Mouse (Mus musculus) stomach, postnatal 0 days (tissue): ENCODE measurements around the gene Bglap3.

Source experiments
- CTCF ChIP-seq: IDR thresholded peaks from 2 replicates; pipeline ENCODE4 v1.5.1; 2016; ENCODE audit warnings: antibody characterized with exemption, low read depth, mild to moderate bottlenecking, moderate library complexity
- EP300 ChIP-seq: optimal IDR thresholded peaks from 2 replicates; pipeline ENCODE3; 2016; ENCODE audit warnings: antibody characterized with exemption

DNA sequence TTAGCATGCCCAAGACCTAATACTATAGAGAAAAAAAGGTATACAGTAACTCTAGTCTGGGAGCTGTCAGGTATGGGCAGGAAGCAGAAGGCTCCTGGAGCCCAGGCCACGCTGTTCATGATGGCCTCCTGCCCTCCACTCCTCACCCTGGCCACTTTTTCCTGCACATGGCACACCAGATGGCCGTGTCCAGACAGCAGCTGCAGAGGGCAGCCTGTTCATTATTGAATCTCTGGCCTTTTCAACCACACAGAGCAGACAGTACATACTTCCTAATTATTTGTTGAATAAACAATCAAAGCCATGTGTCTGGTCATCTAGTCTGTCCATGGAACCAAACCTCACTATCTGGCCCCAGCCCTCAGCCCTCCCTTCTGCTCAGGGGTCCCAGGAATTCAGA is 26.1 kb upstream of the Bglap3 start:
- no peak for TF ChIP-seq CTCF
- no peak for TF ChIP-seq EP300
